Mouse (Mus musculus) CH12.LX (cell line): Measurements from ENCODE around the gene G430095P16Rik. TPM values are rescaled to one million over a fixed set of nuclear protein-coding genes. Genes with fewer than 3 reads are reported as not detected.

Experiments
- DNase-seq: peaks from one replicate; pipeline ENCODE4 v3.0.0-alpha.2; 2013; ENCODE audit errors: extremely low read depth
- H3K27ac ChIP-seq: 2 replicates; pipeline ENCODE4 v1.5.1; 2012; ENCODE audit warnings: low read depth, mild to moderate bottlenecking, control low read depth, moderate library complexity; ENCODE audit not compliant: insufficient read depth
- H3K27me3 ChIP-seq: replicated peaks from 2 replicates; pipeline ENCODE3; 2012; ENCODE audit warnings: inconsistent platforms
- H3K36me3 ChIP-seq, 2 experiments: replicated peaks in 1 of 2; 2 replicates each; pipeline versions ENCODE3 to v1.6.1; 2012; ENCODE audit warnings: inconsistent platforms in 1 of 2, low read length in 1 of 2, mild to moderate bottlenecking in 1 of 2, mixed read lengths in 1 of 2, moderate library complexity in 1 of 2; ENCODE audit not compliant: control insufficient read depth in 1 of 2, insufficient read depth in 1 of 2
- H3K4me1 ChIP-seq, 2 experiments: 2 replicates each; pipeline ENCODE4 v1.6.1; 2012; ENCODE audit warnings: inconsistent platforms in 1 of 2, moderate library complexity in 1 of 2; ENCODE audit not compliant: insufficient read depth in 2 of 2, control insufficient read depth in 1 of 2
- H3K4me2 ChIP-seq: 2 replicates; pipeline ENCODE4 v1.6.1; 2012; ENCODE audit warnings: low read depth, mild to moderate bottlenecking, control low read depth; ENCODE audit not compliant: poor library complexity, insufficient read depth, severe bottlenecking
- H3K4me3 ChIP-seq, 3 experiments: fragments of 150-350 bp in 1 of 3; sonication (generic) in 1 of 3; replicated peaks in 1 of 3; 2 replicates each; pipeline versions ENCODE3 to v1.5.1; 2011 to 2012; ENCODE audit warnings: low read depth in 2 of 3, low read length in 2 of 3, mild to moderate bottlenecking in 2 of 3, moderate library complexity in 2 of 3, control low read depth in 1 of 3, improper control_type of control experiment in 1 of 3, inconsistent platforms in 1 of 3, mixed read lengths in 1 of 3; ENCODE audit not compliant: poor library complexity in 1 of 3
- H3K79me2 ChIP-seq: replicated peaks from 2 replicates; pipeline ENCODE4 v1.6.1; 2012; ENCODE audit warnings: mild to moderate bottlenecking, moderate library complexity; ENCODE audit not compliant: control insufficient read depth, poor library complexity, insufficient read depth, severe bottlenecking; ENCODE audit errors: extremely low read depth
- H3K9ac ChIP-seq: 2 replicates; pipeline ENCODE4 v1.6.1; 2012; ENCODE audit warnings: low read depth, mild to moderate bottlenecking, control low read depth, moderate library complexity; ENCODE audit not compliant: insufficient read depth
- H3K9me3 ChIP-seq: replicated peaks from 2 replicates; pipeline ENCODE3; 2012; ENCODE audit warnings: low read length, inconsistent platforms, mixed read lengths
- CHD1 ChIP-seq: IDR thresholded peaks from 2 replicates; pipeline ENCODE4 v1.6.1; 2012; ENCODE audit warnings: low read depth, low read length, improper control_type of control experiment, inconsistent platforms
- ELF1 ChIP-seq: IDR thresholded peaks from 2 replicates; pipeline ENCODE4 v1.6.1; 2014; ENCODE audit warnings: low read depth, mild to moderate bottlenecking, inconsistent platforms, low read length, improper control_type of control experiment
- EP300 ChIP-seq: IDR thresholded peaks from 2 replicates; pipeline ENCODE4 v1.6.1; 2011; ENCODE audit warnings: low read length, improper control_type of control experiment
- ETS1 ChIP-seq: conservative IDR thresholded peaks from 2 replicates; pipeline ENCODE4 v1.6.1; 2012; ENCODE audit warnings: low read depth, mild to moderate bottlenecking, inconsistent platforms, low read length, improper control_type of control experiment, moderate library complexity
- GABPA ChIP-seq: IDR thresholded peaks from 2 replicates; pipeline ENCODE4 v1.6.1; 2012; ENCODE audit warnings: low read depth, low read length, improper control_type of control experiment, inconsistent platforms; ENCODE audit not compliant: insufficient replicate concordance
- HCFC1 ChIP-seq: IDR thresholded peaks from 2 replicates; pipeline ENCODE4 v1.6.1; 2012; ENCODE audit warnings: low read depth, mild to moderate bottlenecking, inconsistent platforms, low read length, improper control_type of control experiment
- JUND ChIP-seq: conservative IDR thresholded peaks from 2 replicates; pipeline ENCODE4 v1.6.1; 2011; ENCODE audit warnings: low read depth, low read length, improper control_type of control experiment
- KAT2A ChIP-seq: IDR thresholded peaks from 2 replicates; pipeline ENCODE4 v1.6.1; 2012; ENCODE audit warnings: low read length, improper control_type of control experiment, inconsistent platforms; ENCODE audit not compliant: insufficient replicate concordance
- MAFK ChIP-seq: IDR thresholded peaks from 2 replicates; pipeline ENCODE4 v1.6.1; 2011; ENCODE audit warnings: low read length, improper control_type of control experiment; ENCODE audit not compliant: insufficient replicate concordance
- MAZ ChIP-seq: IDR thresholded peaks from 2 replicates; pipeline ENCODE4 v1.6.1; 2012; ENCODE audit warnings: low read depth, mild to moderate bottlenecking, inconsistent platforms, low read length, improper control_type of control experiment, moderate library complexity
- MEF2A ChIP-seq: IDR thresholded peaks from 2 replicates; pipeline ENCODE4 v1.6.1; 2014; ENCODE audit warnings: low read depth, mild to moderate bottlenecking, inconsistent platforms, low read length, improper control_type of control experiment, borderline replicate concordance
- MXI1 ChIP-seq: IDR thresholded peaks from 2 replicates; pipeline ENCODE4 v1.6.1; 2011; ENCODE audit warnings: mild to moderate bottlenecking, low read depth, low read length, improper control_type of control experiment
- MYC ChIP-seq: IDR thresholded peaks from 2 replicates; pipeline ENCODE4 v1.6.1; 2011; ENCODE audit warnings: low read depth, mild to moderate bottlenecking, improper control_type of control experiment, low read length
- POLR2A ChIP-seq: IDR thresholded peaks from 2 replicates; pipeline ENCODE4 v1.6.1; 2011; ENCODE audit warnings: low read depth, mild to moderate bottlenecking, improper control_type of control experiment, low read length
- SMC3 ChIP-seq: IDR thresholded peaks from 2 replicates; pipeline ENCODE4 v1.6.1; 2011; ENCODE audit warnings: low read depth, low read length, improper control_type of control experiment
- TCF12 ChIP-seq: IDR thresholded peaks from 2 replicates; pipeline ENCODE4 v1.6.1; 2014; ENCODE audit warnings: low read depth, mild to moderate bottlenecking, inconsistent platforms, low read length, improper control_type of control experiment
- UBTF ChIP-seq: IDR thresholded peaks from 2 replicates; pipeline ENCODE4 v1.6.1; 2012; ENCODE audit warnings: low read depth, mild to moderate bottlenecking, inconsistent platforms, low read length, improper control_type of control experiment, moderate library complexity
- USF1 ChIP-seq: IDR thresholded peaks from 2 replicates; pipeline ENCODE4 v1.6.1; 2014; ENCODE audit warnings: low read depth, mild to moderate bottlenecking, inconsistent platforms, low read length, improper control_type of control experiment
- ZC3H11A ChIP-seq: IDR thresholded peaks from 2 replicates; pipeline ENCODE4 v1.6.1; 2012; ENCODE audit warnings: low read depth, mild to moderate bottlenecking, inconsistent platforms, low read length, improper control_type of control experiment
- ZKSCAN1 ChIP-seq: IDR thresholded peaks from 2 replicates; pipeline ENCODE4 v1.6.1; 2012; ENCODE audit warnings: low read depth, inconsistent platforms, low read length, improper control_type of control experiment, borderline replicate concordance
- ZNF384 ChIP-seq: IDR thresholded peaks from 2 replicates; pipeline ENCODE4 v1.6.1; 2012; ENCODE audit warnings: low read depth, low read length, improper control_type of control experiment, inconsistent platforms
- dilution Hi-C: fragments of 300-500 bp; cut with MboI; formaldehyde crosslinking; loops from 2 replicates; pipeline ENCODE4 v1.14.3; 2020; ENCODE audit warnings: low sequenced_read_pairs; ENCODE audit not compliant: extremely low pct_unique_long_range_greater_than_20kb, extremely low pct_ligation_motif_present
- in situ Hi-C: fragments of 300-500 bp; cut with MboI; formaldehyde crosslinking; loops from 3 replicates; pipeline ENCODE4 v1.14.3; 2019; ENCODE audit warnings: low sequenced_read_pairs, low pct_ligation_motif_present, low pct_unique_long_range_greater_than_20kb, mixed read lengths
- polyA plus RNA-seq: library from polyadenylated mRNA; unstranded; fragments of >175 nt; gene quantifications from 2 replicates; pipeline ENCODE4 v1.2.1, GENCODE M21; 2012; ENCODE audit warnings: low read depth; ENCODE audit not compliant: insufficient read length
- total RNA-seq, 2 experiments: library from RNA; depleted of rRNA; stranded (reverse); fragments of 300-350 nt in 1 of 2; fragments of >200 nt in 1 of 2; gene quantifications; 2 replicates each; pipeline ENCODE4 v1.2.3; 2012 to 2014

Gene G430095P16Rik
- total and polyA plus RNA-seq, 3 experiments = 0.17 TPM; not detected in 2

- in situ Hi-C loops = no loop called here
- H3K9ac ChIP-seq = no peak overlapping the region
- TF ChIP-seq ETS1 (no peak), MYC (no peak), MEF2A (no peak), USF1 (no peak), MXI1 (no peak), UBTF (no peak), ZC3H11A (no peak), KAT2A (no peak), HCFC1 (no peak), JUND (no peak), SMC3 (no peak), TCF12 (no peak), POLR2A (no peak), GABPA (no peak), EP300 (no peak), CHD1 (no peak), ZNF384 (no peak), MAFK (no peak), MAZ (no peak)
- TF ChIP-seq, all 38 proteins: peak for 0
- Histone ChIP-seq H3K9me3 (no peaks in the 10 kb centered on the region), H3K4me3 (no peak overlapping the region), H3K4me1 (peaks cover 3 to 18% of the 10 kb centered on the region in 2 experiments), H3K36me3 (no peaks in the 10 kb centered on the region), H3K27ac (no peak overlapping the region), H3K4me2 (no peak overlapping the region), H3K79me2 (no peaks in the 10 kb centered on the region), H3K27me3 (peaks cover 77% of the 10 kb centered on the region)
- DNase-seq = no peak
- dilution Hi-C loops = no loop called here
Measured at GRCm38 (mm10) chr8:84733959-84734358, 11.2 kb downstream of the G430095P16Rik start.

GRCm38 (mm10) chr8:84734680-84735079 lies 11.9 kb downstream of the G430095P16Rik start:
- in situ Hi-C loops = loop anchor here (5.0 kb wide), 1 partner anchor 73 kb away; no protein-coding TSS in a partner anchor
- no peak for TF ChIP-seq HCFC1
- no peak for TF ChIP-seq ETS1
- no peak for TF ChIP-seq ELF1
- no peak for TF ChIP-seq ZKSCAN1
- TF ChIP-seq, all 38 proteins: peak for 0
- no peak for DNase-seq
- Histone ChIP-seq H3K4me1 (peaks cover 3 to 23% of the 10 kb centered on the region in 2 experiments), H3K9ac (no peak overlapping the region), H3K79me2 (no peaks in the 10 kb centered on the region), H3K27ac (no peak overlapping the region), H3K4me3 (no peak overlapping the region), H3K4me2 (no peak overlapping the region), H3K36me3 (no peaks in the 10 kb centered on the region), H3K9me3 (no peaks in the 10 kb centered on the region), H3K27me3 (peaks cover 81% of the 10 kb centered on the region)
- dilution Hi-C loops = no loop called here
